Mouse (Mus musculus) urinary bladder, postnatal 36 days (tissue): ENCODE results near the gene Unc13b.
"Not testable (repeated sequence)": the region's sequence is repeated elsewhere in the genome, so short reads cannot be mapped to it uniquely, and the experiment has no call there.

Experiments used
- DNase-seq, 2 experiments: peaks; one replicate each; pipeline ENCODE4 v3.0.0; 2022; ENCODE audit warnings: low spot score in 2 of 2, mixed read lengths in 1 of 2

The Unc13b gene

GRCm38 (mm10) chr4:43091183-43091582 lies 32.4 kb downstream of the Unc13b start:
- no peak for DNase-seq

- no peak for DNase-seq
Measured at GRCm38 (mm10) chr4:43113491-43113890, 54.7 kb downstream of the Unc13b start.

- no peak for DNase-seq
Measured at GRCm38 (mm10) chr4:43114512-43114911, 55.8 kb downstream of the Unc13b start.

- DNase-seq = peak; percentile 32 to 35
Measured at GRCm38 (mm10) chr4:43114946-43115345, 56.2 kb downstream of the Unc13b start.

GRCm38 (mm10) chr4:43116249-43116648 lies 57.5 kb downstream of the Unc13b start:
- DNase-seq = no peak

GRCm38 (mm10) chr4:43129750-43130149 lies 71.0 kb downstream of the Unc13b start:
- DNase-seq = no peak

GRCm38 (mm10) chr4:43142610-43143009 lies 83.9 kb downstream of the Unc13b start:
- DNase-seq = no peak

GRCm38 (mm10) chr4:43152413-43152812 lies 93.7 kb downstream of the Unc13b start:
- not testable (repeated sequence) for DNase-seq

GRCm38 (mm10) chr4:43160045-43160444 lies 101.3 kb downstream of the Unc13b start:
- DNase-seq = no peak

GRCm38 (mm10) chr4:43161124-43161657 lies 102.4 kb downstream of the Unc13b start:
- DNase-seq = no peak

GRCm38 (mm10) chr4:43163205-43163604 lies 104.5 kb downstream of the Unc13b start:
- DNase-seq = no peak

- DNase-seq = no peak
Measured at GRCm38 (mm10) chr4:43165403-43166005, 106.8 kb downstream of the Unc13b start.

GRCm38 (mm10) chr4:43170028-43170427 lies 111.3 kb downstream of the Unc13b start:
- no peak for DNase-seq

GRCm38 (mm10) chr4:43177126-43177525 lies 118.4 kb downstream of the Unc13b start:
- DNase-seq = peak in 1 of 2 experiments; percentile 45

GRCm38 (mm10) chr4:43182474-43183168 lies 123.9 kb downstream of the Unc13b start:
- DNase-seq = no peak

GRCm38 (mm10) chr4:43187439-43187838 lies 128.7 kb downstream of the Unc13b start:
- no peak for DNase-seq

GRCm38 (mm10) chr4:43189381-43189780 lies 130.6 kb downstream of the Unc13b start:
- no peak for DNase-seq

GRCm38 (mm10) chr4:43204946-43205345 lies 146.2 kb downstream of the Unc13b start:
- DNase-seq = no peak

- DNase-seq = no peak
Measured at GRCm38 (mm10) chr4:43205571-43205970, 146.8 kb downstream of the Unc13b start.

GRCm38 (mm10) chr4:43206989-43207388 lies 148.2 kb downstream of the Unc13b start:
- DNase-seq = no peak

GRCm38 (mm10) chr4:43209081-43209579 lies 150.4 kb downstream of the Unc13b start:
- no peak for DNase-seq

- no peak for DNase-seq
Measured at GRCm38 (mm10) chr4:43209673-43210072, 150.9 kb downstream of the Unc13b start.

- DNase-seq = no peak
Measured at GRCm38 (mm10) chr4:43216491-43216890, 157.7 kb downstream of the Unc13b start.
